Mouse (Mus musculus) neural tube, embryonic 12.5 days (tissue): ENCODE results near the gene Creg2. TPM values are rescaled to one million over a fixed set of nuclear protein-coding genes. Genes with fewer than 3 reads are reported as not detected.

Experiments
- ATAC-seq: fragments of 200-750 bp; cut with Nextera tagmentation; 2 replicates; pipeline ENCODE4 v1.8.0; 2017; ENCODE audit warnings: low read depth, mild to moderate bottlenecking, moderate TSS enrichment, moderate library complexity; ENCODE audit not compliant: low FRiP score
- H3K27ac ChIP-seq: fragments of 300-500 bp; sonication (generic); 2 replicates; pipeline ENCODE4 v1.5.1; 2016
- H3K27me3 ChIP-seq: fragments of 300-500 bp; sonication (generic); replicated peaks from 2 replicates; pipeline ENCODE4 v1.6.1; 2016; ENCODE audit warnings: mild to moderate bottlenecking
- H3K36me3 ChIP-seq: fragments of 300-500 bp; sonication (generic); 2 replicates; pipeline ENCODE4 v1.6.1; 2016; ENCODE audit warnings: mild to moderate bottlenecking
- H3K4me1 ChIP-seq: fragments of 300-500 bp; sonication (generic); 2 replicates; pipeline ENCODE4 v1.6.1; 2016
- H3K4me2 ChIP-seq: fragments of 300-500 bp; sonication (generic); replicated peaks from 2 replicates; pipeline ENCODE4 v1.6.1; 2016; ENCODE audit warnings: mild to moderate bottlenecking
- H3K4me3 ChIP-seq: fragments of 300-500 bp; sonication (generic); 2 replicates; pipeline ENCODE4 v1.5.1; 2016
- H3K9ac ChIP-seq: fragments of 300-500 bp; sonication (generic); 2 replicates; pipeline ENCODE4 v1.6.1; 2016; ENCODE audit warnings: mild to moderate bottlenecking
- H3K9me3 ChIP-seq: fragments of 300-500 bp; sonication (generic); 2 replicates; pipeline ENCODE4 v1.6.1; 2016; ENCODE audit warnings: mild to moderate bottlenecking
- WGBS: fragments of 180-500 bp; shearing (Covaris S2); methylation state at CpG from one replicate; pipeline ENCODE4 v1.1.7; 2016; 5-methylcytosine and 5-hydroxymethylcytosine counted together
- polyA plus RNA-seq: library from polyadenylated mRNA; unstranded; fragments of >200 nt; fragmentation: Nextera tagmentation; extraction: Ambion mirVana; gene quantifications from 2 replicates; pipeline ENCODE4 v1.2.1, GENCODE M21; 2016

Creg2 gene
- 2.9 and 3.2 TPM in 2 replicates for polyA plus RNA-seq

GRCm38 (mm10) chr1:39651241-39651548, at the start of gene Creg2:
Creg2 (minus strand) TSS chr1:39651474.
- ATAC-seq: no peak
- 40% methylated on average over 9 of the region's 9 CpGs for WGBS
- Histone ChIP-seq H3K4me2 (peak within 1 kb of the TSS; percentile 94), H3K9me3 (no peaks in the 10 kb centered on the region), H3K4me3 (peak within 1 kb of the TSS; percentile 57), H3K9ac (peak within 1 kb of the TSS; percentile 64), H3K27ac (no peak within 1 kb of the TSS), H3K4me1 (peaks cover 15% of the 10 kb centered on the region; the same call in 1 of the 2 replicates), H3K36me3 (no peaks in the 10 kb centered on the region), H3K27me3 (peaks cover 10% of the 10 kb centered on the region; the same call in 1 of the 2 replicates)

GRCm38 (mm10) chr1:39700599-39701273, 49.5 kb upstream of the Creg2 start:
- Histone ChIP-seq H3K9ac (peak overlapping the region; percentile 18; the same call in 1 of the 2 replicates), H3K27ac (no peak overlapping the region), H3K4me2 (peak overlapping the region; percentile 19; the same call in 1 of the 2 replicates), H3K4me3 (no peak overlapping the region), H3K4me1 (peaks cover 32% of the 10 kb centered on the region), H3K36me3 (no peaks in the 10 kb centered on the region), H3K9me3 (no peaks in the 10 kb centered on the region), H3K27me3 (no peaks in the 10 kb centered on the region)
- 8% methylated on average over 7 of the region's 7 CpGs for WGBS
- peak; percentile 12 for ATAC-seq

- no peak for ATAC-seq
- 17% methylated on average over 6 of the region's 6 CpGs for WGBS
Measured at GRCm38 (mm10) chr1:39698456-39698855, 47.2 kb upstream of the Creg2 start.

GRCm38 (mm10) chr1:39695198-39695597, 43.9 kb upstream of the Creg2 start:
- no peak for ATAC-seq

More at GRCm38 (mm10) chr1:39698456-39698855, 47.2 kb upstream of the Creg2 start:
- Histone ChIP-seq H3K4me3 (no peak overlapping the region), H3K4me1 (peaks cover 32% of the 10 kb centered on the region), H3K27me3 (no peaks in the 10 kb centered on the region), H3K9me3 (no peaks in the 10 kb centered on the region), H3K9ac (no peak overlapping the region), H3K4me2 (no peak overlapping the region), H3K36me3 (no peaks in the 10 kb centered on the region), H3K27ac (no peak overlapping the region)

DNA sequence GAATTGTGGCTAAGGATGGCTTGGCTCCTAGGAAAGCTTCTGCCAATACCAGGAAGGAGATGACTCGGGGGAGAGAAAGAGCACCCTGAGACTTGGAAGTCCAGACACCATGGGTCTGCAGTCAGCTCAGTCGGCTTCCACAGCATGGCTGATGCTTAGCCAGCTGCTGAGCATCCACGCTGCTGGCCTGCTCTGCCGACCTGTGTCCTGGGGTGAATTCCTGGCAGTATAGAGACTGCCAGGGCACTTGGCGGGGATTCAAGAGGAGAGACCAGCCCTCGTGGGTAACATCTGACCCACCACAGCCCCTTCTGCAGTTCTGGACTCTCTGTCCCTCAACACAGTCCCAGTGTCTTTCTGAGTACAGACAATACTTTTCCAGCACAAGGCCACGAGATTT, 43.5 kb upstream of the Creg2 start:
- Histone ChIP-seq H3K9ac (no peak overlapping the region), H3K27me3 (no peaks in the 10 kb centered on the region), H3K9me3 (no peaks in the 10 kb centered on the region), H3K36me3 (no peaks in the 10 kb centered on the region), H3K27ac (no peak overlapping the region), H3K4me3 (no peak overlapping the region), H3K4me2 (no peak overlapping the region), H3K4me1 (peaks cover 7% of the 10 kb centered on the region; the same call in 1 of the 2 replicates)
- ATAC-seq: no peak
- 63% methylated on average over 7 of the region's 7 CpGs for WGBS

More at GRCm38 (mm10) chr1:39695198-39695597, 43.9 kb upstream of the Creg2 start:
- no peak overlapping the region for H3K27ac ChIP-seq
- H3K36me3 ChIP-seq: no peaks in the 10 kb centered on the region
- no peak overlapping the region for H3K4me3 ChIP-seq
- no peaks in the 10 kb centered on the region for H3K9me3 ChIP-seq
- no peak overlapping the region for H3K4me2 ChIP-seq
- no peaks in the 10 kb centered on the region for H3K27me3 ChIP-seq
- H3K9ac ChIP-seq: no peak overlapping the region
- 71% methylated on average over 4 of the region's 4 CpGs for WGBS
- peaks cover 7% of the 10 kb centered on the region; the same call in 1 of the 2 replicates for H3K4me1 ChIP-seq

GRCm38 (mm10) chr1:39691974-39692373, 40.7 kb upstream of the Creg2 start:
- WGBS: 71% methylated on average over 3 of the region's 3 CpGs
- no peak overlapping the region for H3K4me2 ChIP-seq

DNA sequence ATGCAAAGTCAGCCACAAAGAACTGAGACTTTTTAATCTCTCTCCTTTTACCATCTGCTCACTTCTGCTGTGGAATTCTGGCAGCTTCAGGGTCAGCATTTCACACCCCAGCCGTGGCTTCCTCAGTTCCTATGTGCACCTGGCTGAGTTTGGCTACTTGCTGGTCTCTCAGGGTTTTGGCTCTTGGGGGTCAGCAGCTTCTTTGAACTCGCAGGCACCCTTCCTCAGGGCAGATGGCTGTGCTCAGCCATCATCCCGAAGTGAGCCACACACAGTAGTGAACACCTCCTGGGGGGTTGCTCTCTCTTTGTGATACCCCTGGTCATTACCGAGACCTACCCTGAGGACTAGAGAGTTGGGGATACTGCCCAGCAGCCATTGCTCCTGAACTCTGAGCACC, 39.8 kb upstream of the Creg2 start:
- Histone ChIP-seq H3K4me2 (no peak overlapping the region), H3K27ac (no peak overlapping the region), H3K36me3 (no peaks in the 10 kb centered on the region), H3K27me3 (no peaks in the 10 kb centered on the region), H3K4me3 (no peak overlapping the region), H3K9ac (no peak overlapping the region), H3K9me3 (no peaks in the 10 kb centered on the region), H3K4me1 (no peaks in the 10 kb centered on the region)
- no peak for ATAC-seq
- 60% methylated on average over 4 of the region's 4 CpGs for WGBS

More at GRCm38 (mm10) chr1:39691974-39692373, 40.7 kb upstream of the Creg2 start:
- no peak for ATAC-seq
- Histone ChIP-seq H3K27ac (no peak overlapping the region), H3K27me3 (no peaks in the 10 kb centered on the region), H3K36me3 (no peaks in the 10 kb centered on the region), H3K9me3 (no peaks in the 10 kb centered on the region), H3K4me1 (0 out of 2 replicates have a peak, but pooled peaks cover 3% of the 10 kb centered on the region), H3K9ac (no peak overlapping the region), H3K4me3 (no peak overlapping the region)

- WGBS: 76% methylated on average over 6 of the region's 6 CpGs
- H3K27ac ChIP-seq: no peak overlapping the region
- H3K9me3 ChIP-seq: no peaks in the 10 kb centered on the region
- no peak for ATAC-seq
- no peak overlapping the region for H3K9ac ChIP-seq
- no peak overlapping the region for H3K4me2 ChIP-seq
- no peaks in the 10 kb centered on the region for H3K36me3 ChIP-seq
- H3K4me1 ChIP-seq: no peaks in the 10 kb centered on the region
- H3K27me3 ChIP-seq: no peaks in the 10 kb centered on the region
- H3K4me3 ChIP-seq: no peak overlapping the region
Measured at GRCm38 (mm10) chr1:39688573-39688972, 37.3 kb upstream of the Creg2 start.

GRCm38 (mm10) chr1:39687279-39687678, 36.0 kb upstream of the Creg2 start:
- Histone ChIP-seq H3K27me3 (no peaks in the 10 kb centered on the region), H3K4me1 (no peaks in the 10 kb centered on the region), H3K9me3 (no peaks in the 10 kb centered on the region), H3K27ac (no peak overlapping the region), H3K9ac (no peak overlapping the region), H3K4me3 (no peak overlapping the region), H3K36me3 (no peaks in the 10 kb centered on the region), H3K4me2 (no peak overlapping the region)
- no peak for ATAC-seq
- WGBS: 67% methylated on average over 9 of the region's 9 CpGs

DNA sequence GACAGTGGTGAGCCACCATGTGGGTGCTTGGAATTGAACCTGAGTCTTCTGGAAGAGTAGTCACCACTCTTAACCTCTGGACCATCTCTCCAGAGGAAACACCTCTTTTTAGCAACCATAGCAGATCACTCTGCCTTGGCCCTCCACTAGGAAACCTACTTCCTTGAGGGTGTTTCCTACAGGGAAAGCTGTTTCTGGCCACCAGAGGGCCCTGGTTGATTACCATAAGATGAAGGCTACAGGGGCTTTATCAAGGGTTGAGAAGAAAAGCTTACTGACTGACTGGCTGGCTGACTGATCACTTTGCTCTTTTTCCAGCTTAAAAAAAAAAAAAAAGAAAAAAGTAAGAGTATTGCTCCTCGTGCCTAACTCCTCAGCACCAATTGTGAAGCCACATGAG, 34.6 kb upstream of the Creg2 start:
- Histone ChIP-seq H3K4me3 (no peak overlapping the region), H3K4me2 (no peak overlapping the region), H3K27ac (no peak overlapping the region), H3K9me3 (no peaks in the 10 kb centered on the region), H3K4me1 (no peaks in the 10 kb centered on the region), H3K9ac (no peak overlapping the region), H3K27me3 (no peaks in the 10 kb centered on the region), H3K36me3 (no peaks in the 10 kb centered on the region)
- 0% methylated on average over 1 of the region's 1 CpGs for WGBS
- ATAC-seq: peak; percentile 50; the same call in 1 of the 2 replicates

DNA sequence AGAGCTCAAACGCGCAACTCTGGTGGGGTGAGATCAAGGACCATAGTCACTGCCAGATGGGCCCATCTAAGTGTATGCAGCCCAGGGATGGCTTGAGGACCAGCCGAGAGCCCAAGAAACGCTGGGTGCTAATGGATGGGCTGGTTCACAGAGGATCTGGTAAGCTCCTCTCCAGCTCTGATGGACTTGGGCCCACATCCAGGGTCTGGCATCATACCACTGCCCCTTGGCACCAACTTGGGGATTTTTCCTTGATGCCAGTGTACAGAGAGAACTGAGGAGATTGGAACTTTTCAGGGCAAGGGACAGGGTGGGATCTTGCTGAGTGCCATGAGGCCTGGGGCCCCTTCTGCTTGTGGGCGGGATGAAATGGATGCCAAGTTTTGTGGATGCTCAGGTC, 30.4 kb upstream of the Creg2 start:
- Histone ChIP-seq H3K36me3 (no peaks in the 10 kb centered on the region), H3K9me3 (no peaks in the 10 kb centered on the region), H3K9ac (no peak overlapping the region), H3K27me3 (no peaks in the 10 kb centered on the region), H3K4me3 (no peak overlapping the region), H3K4me2 (no peak overlapping the region), H3K27ac (no peak overlapping the region), H3K4me1 (no peaks in the 10 kb centered on the region)
- ATAC-seq: no peak
- WGBS: 88% methylated on average over 5 of the region's 5 CpGs

GRCm38 (mm10) chr1:39680546-39680945, 29.3 kb upstream of the Creg2 start:
- Histone ChIP-seq H3K4me2 (no peak overlapping the region), H3K4me1 (no peaks in the 10 kb centered on the region), H3K27ac (no peak overlapping the region), H3K9me3 (no peaks in the 10 kb centered on the region), H3K4me3 (no peak overlapping the region), H3K9ac (no peak overlapping the region), H3K27me3 (no peaks in the 10 kb centered on the region), H3K36me3 (no peaks in the 10 kb centered on the region)
- no peak for ATAC-seq
- 74% methylated on average over 6 of the region's 6 CpGs for WGBS

- H3K27ac ChIP-seq: no peak overlapping the region
- ATAC-seq: no peak
- no peaks in the 10 kb centered on the region for H3K9me3 ChIP-seq
- H3K4me2 ChIP-seq: no peak overlapping the region
- WGBS: 69% methylated on average over 8 of the region's 8 CpGs
- H3K36me3 ChIP-seq: no peaks in the 10 kb centered on the region
- no peak overlapping the region for H3K4me3 ChIP-seq
- no peaks in the 10 kb centered on the region for H3K27me3 ChIP-seq
- H3K4me1 ChIP-seq: no peaks in the 10 kb centered on the region
- H3K9ac ChIP-seq: no peak overlapping the region
Measured at GRCm38 (mm10) chr1:39678883-39679282, 27.6 kb upstream of the Creg2 start.
